Mouse (Mus musculus) megakaryocyte, embryonic 14.5 days (primary cell): ENCODE measurements around the gene Rab31.

Experiments used
- FLI1 ChIP-seq: IDR thresholded peaks from 2 replicates; pipeline ENCODE4 v1.6.1; 2012; ENCODE audit warnings: low read length, inconsistent platforms, mixed read lengths
- GATA1 ChIP-seq: IDR thresholded peaks from 3 replicates; pipeline ENCODE4 v1.6.1; 2012; ENCODE audit warnings: mixed read lengths, low read length, inconsistent platforms, borderline replicate concordance

- TF ChIP-seq FLI1 (no peak), GATA1 (no peak)
Observed at GRCm38 (mm10) chr17:65774439-65774838, 1.9 kb upstream of the Rab31 start.
